Mouse (Mus musculus) right cerebral cortex, postnatal 36 days (tissue): ENCODE results near the gene Sv2c.
A peak's percentile ranks its signal among the peaks of the same experiment; 100 is the strongest.
"Not testable (repeated sequence)": the region's sequence is repeated elsewhere in the genome, so short reads cannot be mapped to it uniquely, and the experiment has no call there.

Experiments
- DNase-seq, 2 experiments: peaks; one replicate each; pipeline ENCODE4 v3.0.0; 2022; ENCODE audit warnings: low spot score in 2 of 2, mixed read lengths in 1 of 2

Gene Sv2c

DNA sequence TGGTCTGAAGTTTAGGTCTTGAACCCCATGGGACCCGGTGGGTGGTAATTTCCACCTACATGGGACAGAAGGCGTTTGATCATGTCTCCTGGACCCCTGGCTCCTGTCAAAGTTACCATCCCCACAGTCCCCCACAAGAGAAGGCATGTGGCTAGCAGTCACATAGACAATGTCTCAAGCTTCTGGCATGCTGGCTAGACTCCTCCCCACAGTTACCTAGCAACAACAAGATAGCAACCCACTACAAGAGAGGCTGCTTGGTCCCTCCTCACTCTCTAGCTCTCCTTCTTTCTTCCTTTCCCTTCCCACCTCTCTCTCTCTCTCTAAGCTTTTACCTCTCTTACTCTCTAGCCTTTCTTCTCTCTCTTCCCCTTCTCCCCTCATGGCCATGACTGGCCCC, 164.3 kb downstream of the Sv2c start:
- DNase-seq: not testable (repeated sequence)

DNA sequence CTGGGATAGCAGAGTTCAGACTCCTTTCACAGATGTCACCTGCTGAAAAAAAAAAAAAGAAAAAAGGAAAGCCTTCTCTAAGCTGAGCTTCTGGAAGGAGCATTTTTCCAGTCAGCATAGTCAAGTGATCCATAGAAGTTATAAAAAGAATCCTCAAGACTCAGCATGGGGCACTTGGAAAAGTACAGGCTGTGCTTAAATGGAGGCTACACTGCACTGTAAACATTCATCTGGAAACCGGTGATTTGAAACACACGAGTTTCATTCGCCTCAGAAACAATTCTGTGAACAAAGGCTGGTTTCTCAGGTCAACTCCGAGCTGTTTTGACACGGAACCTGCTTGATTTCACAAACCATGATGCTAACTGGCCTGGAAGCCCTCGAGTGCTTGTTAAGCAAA, 165.6 kb downstream of the Sv2c start:
- DNase-seq: peak in 1 of 2 experiments; percentile 19

DNA sequence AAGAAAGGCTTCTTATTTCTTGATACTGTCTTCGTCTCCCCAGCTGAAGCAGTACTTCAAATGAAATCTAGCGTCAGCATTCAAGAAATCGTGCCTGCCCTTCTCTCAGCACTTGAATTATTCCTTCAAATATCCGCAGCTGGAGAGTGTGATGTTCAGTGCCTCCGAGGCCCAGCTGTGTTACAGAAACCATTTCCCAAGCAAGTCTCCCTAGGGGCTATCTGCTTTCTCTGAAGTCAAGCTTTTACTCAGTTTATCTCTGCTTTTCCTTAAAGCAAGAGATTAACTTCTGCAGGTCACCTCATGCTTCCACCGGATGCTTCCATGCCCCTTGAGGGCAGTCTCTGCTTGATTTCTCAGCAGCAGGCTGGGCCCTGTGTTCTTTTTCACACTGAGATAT, 166.8 kb downstream of the Sv2c start:
- no peak for DNase-seq

DNA sequence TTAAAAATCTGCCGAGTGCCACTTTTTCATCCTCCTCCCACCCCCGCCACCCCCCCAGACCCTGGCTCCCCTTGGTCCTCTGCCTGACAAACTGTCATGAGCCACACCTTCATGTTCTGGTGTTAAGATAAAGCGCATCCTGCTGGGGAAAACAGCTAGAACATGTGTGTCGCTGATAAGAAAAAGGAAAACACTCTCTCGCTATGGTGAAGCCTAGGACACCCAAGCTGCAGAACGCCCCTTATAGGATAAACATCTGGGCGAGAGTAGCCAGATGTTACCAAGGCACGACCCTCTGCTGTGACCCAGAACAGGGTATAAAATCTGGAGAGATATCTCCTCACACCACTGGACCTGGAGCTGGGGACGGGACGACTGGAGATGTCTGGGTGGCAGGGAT, 167.2 kb downstream of the Sv2c start:
- no peak for DNase-seq

DNA sequence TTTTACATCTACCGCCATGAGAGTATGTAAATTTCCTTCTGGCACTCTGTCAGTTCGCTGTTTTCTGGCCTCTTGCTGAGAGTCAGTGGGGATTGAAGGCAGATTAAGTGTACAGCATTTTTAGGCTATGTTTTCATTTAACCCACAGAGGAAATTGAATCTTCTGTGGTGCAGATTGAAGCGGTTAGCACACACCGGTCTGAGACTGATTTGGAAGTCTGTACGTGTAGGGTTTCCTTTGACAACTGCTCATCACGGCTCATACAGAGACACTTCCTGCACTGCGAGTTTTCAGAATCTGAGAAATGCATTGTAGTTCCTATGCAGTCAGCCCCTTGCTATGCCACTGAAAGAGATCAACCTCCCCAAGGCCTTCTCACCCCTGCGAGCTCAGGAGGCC, 168.2 kb downstream of the Sv2c start:
- no peak for DNase-seq

DNA sequence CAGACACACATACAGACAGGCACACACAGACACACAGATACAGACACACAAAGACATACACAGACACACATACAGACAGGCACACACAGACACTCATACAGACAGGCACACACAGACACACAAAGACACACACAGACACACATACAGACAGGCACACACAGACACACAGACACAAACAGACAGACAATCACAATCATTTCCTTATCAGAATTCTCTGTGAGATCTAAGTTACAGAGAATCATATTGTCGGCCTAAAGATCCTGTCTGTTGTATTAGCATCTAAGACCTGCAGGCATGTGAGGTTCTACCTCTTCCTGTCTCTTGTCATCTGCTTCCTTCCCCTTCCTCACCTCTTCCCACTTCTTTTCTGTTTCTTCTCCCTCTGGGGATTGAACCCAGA, 168.7 kb downstream of the Sv2c start:
- DNase-seq: no peak

DNA sequence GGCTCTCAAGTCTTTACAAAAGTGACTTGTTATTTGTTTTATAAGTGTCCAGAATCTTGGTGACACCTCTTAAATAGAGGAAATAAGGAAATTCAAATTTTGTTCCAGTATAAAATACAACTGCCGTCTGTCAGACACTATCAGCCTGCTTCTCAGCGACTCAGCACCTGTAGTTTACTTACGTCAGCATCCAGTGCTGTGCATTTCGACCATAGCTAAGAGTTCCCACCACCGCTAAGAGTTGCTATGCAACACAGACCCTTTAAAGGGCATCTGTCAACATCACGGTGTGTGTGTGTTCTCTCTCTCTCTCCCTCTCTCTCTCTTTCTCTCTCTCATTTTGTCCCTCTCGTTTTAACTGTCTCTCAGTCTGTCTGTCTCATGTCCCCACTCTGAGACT, 170.5 kb downstream of the Sv2c start:
- no peak for DNase-seq

DNA sequence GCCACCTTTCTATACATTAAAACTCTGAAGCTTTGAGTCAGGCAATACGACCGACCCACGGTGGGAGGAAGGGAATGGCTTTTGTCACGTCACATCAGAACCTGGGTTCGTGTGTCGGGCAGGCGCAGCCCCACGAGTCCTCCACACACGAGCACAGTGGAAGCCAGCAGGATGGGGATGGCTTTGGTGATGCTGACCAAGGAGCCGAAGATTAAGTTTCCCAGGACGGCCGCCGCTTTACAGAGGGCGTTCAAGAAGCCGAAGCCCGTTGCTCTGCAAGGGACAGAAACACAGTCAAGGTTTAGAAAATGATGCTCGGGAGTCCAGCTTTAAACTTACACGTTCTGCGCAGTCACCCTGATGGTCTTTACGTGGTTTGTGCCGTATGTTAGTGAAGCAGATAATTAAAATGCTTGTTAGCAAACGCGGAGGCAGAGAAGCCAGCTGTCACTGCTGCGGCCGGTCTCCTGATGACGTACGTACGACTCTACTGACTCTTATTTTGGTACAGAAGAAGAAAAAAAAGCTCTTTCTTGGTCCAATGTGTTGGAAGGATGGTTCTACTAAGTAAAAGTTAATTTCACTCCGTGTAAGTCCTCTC, 171.1 kb downstream of the Sv2c start:
- peak; percentile 64 to 82 for DNase-seq

DNA sequence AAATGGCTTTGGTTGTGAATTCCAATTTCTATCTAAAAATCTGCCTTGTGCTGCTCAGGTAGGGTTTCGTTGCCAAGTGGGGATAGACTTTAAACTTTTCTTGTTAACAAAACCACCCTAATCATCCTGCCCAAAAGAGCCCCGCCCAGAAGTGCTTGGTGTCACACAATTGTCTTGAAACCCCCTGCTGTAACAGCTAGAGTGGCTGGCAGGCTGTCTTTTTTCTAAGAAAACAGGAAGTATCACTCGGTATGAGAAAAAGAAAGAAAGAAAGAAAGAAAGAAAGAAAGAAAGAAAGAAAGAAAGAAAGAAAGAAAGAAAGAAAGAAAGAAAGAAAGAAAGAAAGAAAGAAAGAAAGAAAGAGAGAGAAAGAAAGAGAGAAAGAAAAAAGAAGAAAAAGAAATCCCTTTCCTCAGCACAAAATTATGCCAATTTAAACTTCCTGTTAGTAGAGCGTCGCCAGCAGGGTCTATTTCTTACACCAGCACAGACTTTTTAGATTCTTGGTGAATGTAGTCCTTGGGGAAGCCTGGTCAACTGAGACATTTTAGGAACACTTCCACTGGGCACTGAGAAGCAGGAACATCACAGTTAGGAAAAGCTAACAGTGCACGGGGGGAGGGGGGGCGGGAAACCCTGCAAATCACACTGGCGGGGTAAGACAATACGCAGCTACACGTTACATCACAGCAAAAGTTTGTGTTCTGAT, 171.7 kb downstream of the Sv2c start:
- DNase-seq: no peak

DNA sequence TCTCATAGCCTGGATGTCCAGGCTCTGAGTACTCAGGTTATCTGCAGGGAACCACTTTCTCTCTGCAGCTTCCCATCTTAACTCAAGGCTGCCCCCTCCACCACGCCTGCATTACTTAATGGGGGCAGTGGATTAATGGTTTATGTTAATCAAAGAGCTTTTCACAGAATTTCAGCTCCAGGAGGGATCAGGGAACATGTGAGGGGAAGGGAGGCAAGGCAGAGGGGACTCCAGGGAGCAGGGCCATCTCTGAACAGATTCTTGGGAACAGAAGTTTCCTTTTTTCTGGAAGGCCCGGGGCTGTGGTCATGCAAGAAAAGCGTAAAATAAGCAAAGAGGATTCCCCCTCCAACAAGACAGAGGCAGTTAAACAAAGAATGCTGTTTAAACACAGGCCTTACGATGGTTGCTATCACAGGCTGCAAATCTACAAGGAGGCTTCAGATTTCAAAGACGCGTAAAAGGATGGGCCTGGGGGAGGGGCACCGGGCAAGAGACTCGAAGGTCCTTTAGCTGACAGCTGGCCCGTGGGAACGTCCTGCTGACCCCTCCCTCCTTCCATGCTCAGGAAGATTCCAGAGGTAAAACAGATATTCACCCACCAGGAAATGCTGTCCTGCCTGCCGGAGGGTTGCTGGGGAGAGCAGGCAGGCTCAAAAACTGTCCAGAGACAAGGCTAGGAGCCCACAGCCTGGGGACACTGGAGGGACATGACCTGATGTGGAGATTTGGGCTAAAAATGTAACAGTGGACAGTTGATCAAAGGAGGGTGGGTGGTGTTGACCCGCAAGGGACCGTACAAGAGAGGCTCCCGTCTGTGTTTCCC, 172.5 kb downstream of the Sv2c start:
- no peak for DNase-seq

DNA sequence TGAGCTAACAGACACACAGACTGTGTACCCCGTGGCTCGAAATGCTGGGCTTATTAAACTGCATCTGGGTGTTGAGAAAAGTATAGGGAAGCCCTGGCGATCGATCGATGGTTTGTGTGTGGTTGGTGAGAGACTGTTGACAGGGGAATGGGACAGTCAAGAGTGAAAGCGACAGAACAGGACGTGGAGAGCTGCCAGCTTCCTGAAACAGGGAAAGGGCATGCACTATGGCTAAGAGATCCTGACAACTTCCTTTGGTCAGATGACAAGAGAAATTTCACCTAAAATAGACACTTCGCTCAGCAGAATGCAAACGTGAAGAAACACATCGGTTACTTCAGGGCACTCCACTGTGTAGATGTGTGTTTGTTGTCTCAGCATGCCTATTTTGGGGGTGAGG, 175.2 kb downstream of the Sv2c start:
- no peak for DNase-seq

DNA sequence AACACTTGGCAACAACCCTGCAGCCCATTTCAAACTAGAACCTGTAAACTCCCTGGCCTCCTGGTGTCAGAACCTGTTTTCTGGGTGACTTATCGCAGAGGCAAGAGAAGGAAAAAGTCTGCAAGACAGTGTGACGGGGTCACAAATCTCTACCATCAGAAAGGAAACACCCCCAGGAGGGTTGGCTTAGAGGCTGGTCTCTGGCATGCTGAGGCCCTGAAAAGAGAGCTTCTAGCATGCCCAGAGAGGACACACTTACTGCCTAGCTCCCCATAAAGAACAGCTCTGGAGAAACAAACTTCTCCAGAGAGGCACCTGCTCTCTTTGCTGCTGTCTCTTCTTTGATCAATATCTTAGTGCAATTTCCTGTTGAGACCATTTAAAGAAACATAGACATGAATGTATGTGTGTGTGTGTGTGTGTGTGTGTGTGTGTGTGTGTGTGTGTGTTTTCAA, 176.0 kb downstream of the Sv2c start:
- no peak for DNase-seq

DNA sequence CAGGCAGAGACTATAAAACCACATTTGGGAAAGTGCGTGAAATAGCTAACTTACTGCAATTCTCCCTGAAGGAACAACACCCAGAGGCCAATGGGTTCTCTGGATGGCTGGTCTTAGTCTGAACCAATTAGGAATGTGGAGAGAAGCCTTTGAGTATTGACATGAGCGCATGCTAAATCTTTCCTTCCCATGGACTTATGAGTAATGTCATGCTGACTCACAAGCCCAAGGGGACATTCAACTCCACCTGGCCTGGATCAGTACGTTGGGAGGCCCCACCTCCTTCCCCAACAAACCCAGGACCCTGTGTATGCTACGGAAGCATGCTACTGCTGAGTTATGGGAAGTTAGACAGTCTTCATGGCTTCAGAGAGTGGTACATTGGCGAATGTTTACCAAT, 177.2 kb downstream of the Sv2c start:
- DNase-seq: no peak

DNA sequence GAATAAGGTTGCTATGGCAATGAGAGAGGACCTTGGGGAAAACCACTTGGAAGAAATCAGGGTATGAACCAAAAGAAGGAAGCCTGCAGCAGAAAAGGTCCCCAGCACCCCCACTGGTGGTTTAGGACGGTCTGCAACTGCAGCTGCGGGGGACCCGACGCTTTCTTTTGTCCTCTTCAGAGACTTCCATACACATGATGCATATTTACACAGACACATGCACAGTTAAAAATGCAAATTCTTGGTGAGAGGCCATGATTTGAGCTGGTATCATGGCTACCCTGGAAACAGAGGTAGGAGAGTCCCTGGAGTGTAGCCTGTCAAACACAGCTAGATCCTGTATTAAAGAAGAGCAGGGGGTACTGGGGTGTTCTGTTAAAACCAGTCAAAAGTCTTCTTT, 178.7 kb downstream of the Sv2c start:
- no peak for DNase-seq

DNA sequence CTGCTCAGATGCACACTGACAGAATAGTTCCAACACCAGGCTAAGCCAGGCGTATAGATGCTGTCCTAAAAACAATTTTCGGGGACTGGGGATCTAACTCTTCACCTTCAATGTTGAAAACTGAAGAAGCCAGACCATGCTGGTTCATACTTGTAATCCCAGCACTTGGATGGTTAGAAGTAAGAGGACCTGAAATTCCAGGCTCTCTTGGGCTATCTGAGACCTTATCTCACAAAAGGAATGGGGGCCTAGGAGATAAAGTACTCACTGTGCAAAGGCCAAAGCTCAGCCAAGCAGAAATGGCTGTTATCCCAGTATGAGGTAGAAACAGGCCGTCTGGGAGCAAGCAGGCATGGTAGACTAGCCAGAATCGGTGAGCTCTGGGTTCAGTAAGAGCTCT, 180.1 kb downstream of the Sv2c start:
- DNase-seq: no peak

DNA sequence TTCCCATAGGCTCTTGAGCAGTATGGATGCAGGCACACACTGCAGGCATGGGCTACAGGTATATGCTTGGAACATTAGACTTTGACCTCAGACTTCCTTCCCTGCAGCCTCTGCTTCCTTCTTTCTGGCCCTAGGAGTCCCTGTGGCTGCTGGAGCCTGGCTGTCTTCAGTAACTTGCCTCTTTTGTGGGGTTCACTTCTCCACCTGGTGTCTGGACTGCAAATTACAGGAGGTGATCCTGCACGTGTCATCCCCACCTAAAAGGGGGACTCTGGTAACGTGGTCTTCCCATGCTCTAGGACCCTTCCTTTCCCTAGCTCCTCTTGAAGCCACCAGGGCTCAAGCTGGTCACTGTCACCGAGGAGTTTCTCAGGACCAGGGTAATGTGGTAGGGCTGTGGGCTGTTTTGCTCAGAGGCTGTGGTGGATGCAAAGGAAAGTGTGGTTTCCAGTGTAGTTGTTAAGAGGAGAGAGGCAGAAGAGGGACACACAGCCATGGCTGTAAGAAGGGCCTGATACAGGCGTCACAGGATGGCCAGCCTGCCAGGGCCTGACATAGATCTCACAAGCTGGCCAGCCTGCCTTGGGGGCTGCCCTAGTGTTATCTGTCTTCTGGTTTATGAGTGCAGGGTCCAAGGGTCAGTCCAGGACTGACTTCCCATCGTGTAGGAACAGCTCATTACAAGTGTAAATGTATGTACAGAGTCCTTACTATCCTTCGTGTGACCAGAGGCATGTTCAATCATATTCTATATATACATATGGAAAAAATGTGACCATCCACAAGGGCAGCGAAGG, 181.1 kb downstream of the Sv2c start:
- DNase-seq: no peak

DNA sequence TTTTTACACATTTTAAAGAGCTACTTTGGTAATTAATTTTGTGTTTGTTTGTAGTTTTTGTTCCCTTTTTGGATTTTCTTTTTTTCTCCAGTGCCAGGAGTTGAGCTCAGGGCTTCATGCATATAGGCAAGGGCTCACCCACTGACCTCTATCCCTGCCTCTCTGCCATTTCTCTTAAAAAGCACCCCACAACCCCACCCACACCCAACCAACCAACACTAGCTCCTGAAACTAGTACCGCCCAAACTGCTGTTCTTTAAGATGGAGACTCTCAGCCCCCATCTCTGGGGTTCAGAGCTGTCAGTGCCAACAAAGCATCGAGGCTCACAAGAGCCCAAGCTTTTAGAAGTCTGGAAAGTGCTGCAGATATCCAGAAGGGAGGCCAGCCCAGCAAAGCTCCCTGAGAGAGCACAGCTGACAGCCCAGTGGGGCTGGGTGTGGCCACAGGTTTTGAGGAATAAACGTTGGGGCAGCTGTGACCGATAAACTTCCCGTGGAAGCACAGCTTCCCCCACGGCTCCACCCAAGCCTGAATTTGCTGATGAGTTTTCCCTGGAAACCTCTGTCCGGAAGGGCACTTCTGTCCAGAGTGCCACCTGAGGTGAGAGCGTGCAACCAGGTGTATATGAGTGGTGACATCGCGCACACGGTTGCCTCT, 181.8 kb downstream of the Sv2c start:
- DNase-seq: no peak

DNA sequence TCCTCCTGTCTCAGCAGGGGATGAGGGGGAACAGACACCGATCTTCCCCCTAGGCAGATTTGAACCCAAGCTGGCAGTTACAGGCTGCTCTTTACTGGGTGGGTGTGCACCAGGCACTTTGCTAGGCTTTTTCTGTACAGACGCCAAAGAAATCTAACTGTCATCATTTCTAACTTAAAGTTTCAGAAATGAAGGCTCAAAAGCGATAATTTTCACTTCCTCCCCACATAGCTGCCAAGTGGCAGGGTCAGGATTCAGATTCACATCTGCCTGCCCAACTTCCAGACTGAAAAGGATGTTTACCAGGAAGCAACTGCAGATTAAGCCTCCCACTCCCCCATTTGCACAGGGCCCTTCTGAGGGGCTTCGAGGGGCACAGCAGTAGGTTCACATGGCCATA, 183.0 kb downstream of the Sv2c start:
- no peak for DNase-seq

DNA sequence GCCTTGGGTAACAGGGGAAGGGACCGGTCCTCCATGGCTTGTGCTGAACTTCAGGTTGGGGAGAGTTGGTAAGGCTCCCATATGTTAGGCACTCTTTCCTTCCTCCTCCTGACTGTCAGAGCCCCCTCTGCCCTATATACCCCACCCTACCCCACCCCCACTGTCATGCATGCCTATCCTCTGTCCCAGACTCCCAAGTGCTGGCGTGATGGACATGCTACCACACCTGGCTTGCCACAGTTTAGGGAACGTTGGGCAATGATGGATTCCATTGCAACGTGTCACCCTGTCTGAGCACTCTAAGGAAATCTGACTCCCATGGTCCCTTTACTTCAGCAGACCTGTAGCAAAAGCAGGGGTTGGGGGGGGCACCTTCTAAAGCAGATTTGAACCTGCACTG, 183.6 kb downstream of the Sv2c start:
- DNase-seq: no peak

DNA sequence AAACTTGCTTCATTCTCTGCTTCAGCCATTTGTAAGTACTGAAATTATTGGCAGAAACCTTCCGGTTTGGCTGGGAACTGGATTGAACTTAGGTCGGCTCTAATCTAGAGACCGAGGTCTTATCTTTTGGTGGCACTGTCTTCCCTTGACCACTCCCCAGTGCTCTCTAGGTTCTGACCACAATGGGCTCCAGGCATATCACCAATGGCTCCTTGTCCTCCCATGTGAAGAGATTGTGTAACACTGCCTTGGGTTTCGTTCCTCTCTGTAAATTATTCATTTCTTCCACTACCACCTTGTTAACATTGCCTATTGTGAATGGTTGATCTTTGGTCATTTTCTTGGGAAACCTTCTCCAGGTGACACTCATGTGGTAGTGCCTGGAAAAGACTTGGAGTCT, 184.0 kb downstream of the Sv2c start:
- DNase-seq: no peak

DNA sequence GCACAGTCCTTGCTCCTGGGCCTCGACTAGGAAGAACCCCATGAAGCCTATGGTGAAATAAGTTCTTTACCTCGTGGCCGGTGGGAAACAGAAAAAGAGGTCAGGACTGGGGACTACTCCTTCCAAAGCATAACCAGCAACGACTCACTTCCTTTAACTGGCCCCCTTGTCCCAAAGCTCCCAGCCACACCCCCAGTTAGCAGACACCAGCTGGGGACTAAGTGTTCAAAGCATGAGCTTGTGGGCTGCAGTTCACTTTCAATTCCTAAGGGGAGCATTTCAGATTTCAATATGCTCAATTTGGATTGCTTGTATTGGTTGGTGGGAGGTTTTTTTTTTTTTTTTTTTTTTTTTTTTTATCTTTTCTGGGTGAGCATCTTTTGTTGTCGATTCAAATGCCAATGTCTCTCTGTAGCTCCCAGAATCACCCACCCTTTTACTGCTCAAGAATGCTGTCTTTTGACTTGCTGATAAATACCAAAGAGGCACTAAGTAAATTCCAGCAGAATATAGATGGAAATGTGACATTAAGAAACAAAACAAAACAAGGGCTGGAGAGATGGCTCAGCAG, 186.4 kb downstream of the Sv2c start:
- no peak for DNase-seq
